Mouse (Mus musculus) mammary gland, adult 2 months (tissue): Measurements from ENCODE around the gene Slc19a1. TPM values are rescaled to one million over a fixed set of nuclear protein-coding genes. Genes with fewer than 3 reads are reported as not detected.

Experiments
- polyA plus RNA-seq: library from polyadenylated mRNA; depleted of rRNA; stranded (reverse); fragments of >200 nt; gene quantifications from 2 replicates; pipeline ENCODE4 v1.2.3, GENCODE M21; 2012; ENCODE audit warnings: low replicate concordance; rRNA removed

Gene Slc19a1
- polyA plus RNA-seq = 111 and 134 TPM in 2 replicates

DNA sequence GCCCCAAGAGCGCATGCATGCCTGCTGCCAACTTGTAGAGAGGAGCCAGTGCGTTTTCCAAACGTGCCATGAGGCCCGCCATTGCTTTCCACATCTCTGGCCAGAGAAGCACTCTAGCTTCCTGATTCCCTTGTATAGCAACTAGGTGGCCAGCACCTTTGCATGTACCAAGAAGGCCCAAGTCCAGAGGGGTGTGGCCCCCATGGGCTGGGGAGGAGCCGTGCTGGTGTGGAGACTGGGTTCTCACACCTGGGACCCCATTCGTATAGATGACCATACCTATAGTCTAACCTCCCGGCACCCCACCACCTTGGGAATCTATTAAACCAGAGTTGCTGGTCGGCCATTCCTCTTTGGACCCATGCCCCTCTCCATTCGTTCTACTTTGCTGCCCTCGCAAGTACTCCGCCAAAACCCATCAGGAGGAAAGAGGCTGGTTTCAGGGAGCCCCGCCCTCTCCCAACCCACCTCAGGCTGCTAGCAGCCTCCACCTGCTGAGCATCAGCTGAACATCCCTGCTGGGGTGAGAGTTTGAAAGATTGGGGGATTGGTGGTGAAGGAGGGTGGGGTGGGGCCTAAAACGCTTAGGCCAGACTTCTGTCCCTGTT is at the start of gene Slc19a1:
Gene Slc19a1 (plus strand): TSS at position 474 of the 608 bp plus-strand sequence.

Other genes with a start within 250 kb of the Slc19a1 start
- gene Pcbp3, start 70.4 kb upstream of the Slc19a1 start, polyA plus RNA-seq = 6.9 and 9.2 TPM in 2 replicates
- gene Col18a1, start 134.3 kb downstream of the Slc19a1 start, polyA plus RNA-seq = 69.0 and 137 TPM in 2 replicates
- gene Pofut2, start 227.0 kb downstream of the Slc19a1 start, polyA plus RNA-seq = 65.4 and 78.7 TPM in 2 replicates